Mouse (Mus musculus) layer of hippocampus, adult 11-12 months (tissue): ENCODE data around the gene Zfp219.

Experiments
- DNase-seq: peaks from one replicate; pipeline ENCODE4 v3.0.0; 2022; ENCODE audit warnings: low spot score

Gene Zfp219

GRCm38 (mm10) chr14:52018248-52019050, 2.1 kb downstream of the Zfp219 start:
- no peak for DNase-seq

GRCm38 (mm10) chr14:52017662-52018061, 2.9 kb downstream of the Zfp219 start:
- no peak for DNase-seq

- no peak for DNase-seq
Observed at GRCm38 (mm10) chr14:52016625-52017405, 3.7 kb downstream of the Zfp219 start.

- no peak for DNase-seq
Observed at GRCm38 (mm10) chr14:52015445-52016100, 5.0 kb downstream of the Zfp219 start, which contains the start of gene Tmem253. Gene Tmem253, plus strand, starts transcription at chr14:52015658.

- no peak for DNase-seq
Observed at GRCm38 (mm10) chr14:52014761-52015311, 5.7 kb downstream of the Zfp219 start.

- no peak for DNase-seq
Observed at GRCm38 (mm10) chr14:52014271-52014760, 6.2 kb downstream of the Zfp219 start.

GRCm38 (mm10) chr14:52013771-52014219, 6.7 kb downstream of the Zfp219 start:
- no peak for DNase-seq

- DNase-seq, result no peak
Observed at GRCm38 (mm10) chr14:52013021-52013610, 7.4 kb downstream of the Zfp219 start.

GRCm38 (mm10) chr14:52012553-52012952, 8.0 kb downstream of the Zfp219 start:
- DNase-seq, result no peak

- no peak for DNase-seq
Observed at GRCm38 (mm10) chr14:52012085-52012484, 8.4 kb downstream of the Zfp219 start.

- DNase-seq, result no peak
Observed at GRCm38 (mm10) chr14:52011683-52012082, 8.8 kb downstream of the Zfp219 start.

- DNase-seq, result peak; percentile 61
Observed at GRCm38 (mm10) chr14:52010446-52011111, 10.0 kb downstream of the Zfp219 start.

GRCm38 (mm10) chr14:52009841-52010240, 10.7 kb downstream of the Zfp219 start:
- no peak for DNase-seq

- DNase-seq, result no peak
Observed at GRCm38 (mm10) chr14:52009361-52009760, 11.2 kb downstream of the Zfp219 start.

GRCm38 (mm10) chr14:52008321-52009203, 12.0 kb downstream of the Zfp219 start:
- DNase-seq, result peak; percentile 94

- DNase-seq, result no peak
Observed at GRCm38 (mm10) chr14:52006771-52007170, 13.8 kb downstream of the Zfp219 start.

- no peak for DNase-seq
Observed at GRCm38 (mm10) chr14:52006241-52006640, 14.3 kb downstream of the Zfp219 start.

- DNase-seq, result no peak
Observed at GRCm38 (mm10) chr14:52005616-52006015, 14.9 kb downstream of the Zfp219 start.

- no peak for DNase-seq
Observed at GRCm38 (mm10) chr14:52005141-52005540, 15.4 kb downstream of the Zfp219 start.

- DNase-seq, result peak; percentile 84
Observed at GRCm38 (mm10) chr14:52003981-52004495, 16.5 kb downstream of the Zfp219 start.
